Mouse (Mus musculus): ENCODE measurements at regions not wholly inside any gene's neighbourhood (a gene's known extent, or its start where the extent isn't known, plus 50 kb on each side); places are given as distances from the start of the nearest gene placed in this dataset.

DNA sequence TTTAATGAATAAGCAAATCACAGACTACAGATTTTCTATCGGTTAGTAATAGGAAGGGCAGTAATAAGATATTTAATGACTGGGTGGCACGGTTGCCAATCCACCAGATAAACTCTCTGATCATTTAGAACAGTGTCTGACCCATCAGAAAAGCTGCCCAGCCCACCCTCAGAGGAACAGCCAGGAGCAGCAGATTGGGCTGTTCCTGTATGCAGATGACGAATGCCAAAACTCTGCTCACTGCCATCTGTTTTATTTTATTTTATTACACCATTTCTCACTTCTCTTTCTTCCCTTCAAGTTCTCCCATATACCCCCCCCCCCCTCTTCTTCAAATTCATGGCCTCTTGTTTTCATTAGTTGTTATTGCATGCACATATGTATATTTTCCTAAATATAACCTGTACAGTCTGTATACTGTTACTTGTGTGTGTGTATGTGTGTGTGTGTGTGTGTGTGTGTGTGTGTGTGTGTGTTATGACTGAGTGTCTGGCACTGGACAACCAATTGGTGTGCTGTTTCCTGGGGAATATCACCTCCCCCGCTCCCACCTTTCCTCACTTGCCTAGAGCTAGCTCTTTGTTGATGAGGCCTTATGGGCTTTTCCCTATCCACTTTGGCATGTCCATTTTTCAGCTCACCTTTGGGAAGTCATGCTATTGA is 260.9 kb downstream of the Olfm4 start:
- DNase-seq (ENCODE audit: low spot score in 2 of 2), result no peak

DNA sequence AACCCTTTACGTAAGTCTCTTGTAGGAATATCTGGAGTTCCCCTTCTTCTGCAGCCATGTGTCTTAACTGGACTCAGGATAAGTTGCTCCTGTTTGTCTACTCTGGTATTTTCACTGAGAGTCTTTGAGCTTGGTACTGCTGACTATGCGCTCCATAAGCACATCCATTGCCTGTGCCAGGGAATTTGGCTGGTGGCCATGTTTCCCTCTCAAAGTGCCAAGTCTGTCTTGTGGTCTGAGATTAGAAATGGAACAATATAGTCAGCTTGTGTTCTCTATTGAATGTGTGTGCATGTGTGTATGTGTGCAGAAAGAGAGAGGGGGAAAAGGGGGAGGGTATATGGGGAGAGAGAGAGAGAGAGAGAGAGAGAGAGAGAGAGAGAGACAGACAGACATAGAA is 263.7 kb downstream of the Olfm4 start:
- DNase-seq (ENCODE audit: low spot score in 2 of 2), result peak in 1 of 2 experiments; percentile 19

DNA sequence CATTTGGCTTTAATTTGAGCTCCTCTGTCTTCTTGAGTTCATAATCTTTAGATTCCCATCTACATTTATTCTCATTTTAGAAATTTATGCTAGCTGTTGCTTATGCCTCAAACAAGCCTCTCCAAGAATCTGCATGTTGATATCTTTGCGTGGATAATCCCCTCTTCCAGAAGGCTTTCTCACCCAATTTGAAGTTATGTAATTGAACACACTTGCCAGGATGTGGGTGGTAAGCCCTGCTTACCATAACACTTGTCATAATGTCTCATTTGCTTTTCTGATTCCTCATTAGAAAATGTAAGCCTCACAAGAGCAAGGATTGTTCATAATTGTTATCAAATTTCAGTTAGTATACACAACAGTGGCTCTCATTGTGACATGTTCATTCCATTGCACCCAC is 266.0 kb downstream of the Olfm4 start:
- no peak for DNase-seq (ENCODE audit: low spot score in 2 of 2)

DNA sequence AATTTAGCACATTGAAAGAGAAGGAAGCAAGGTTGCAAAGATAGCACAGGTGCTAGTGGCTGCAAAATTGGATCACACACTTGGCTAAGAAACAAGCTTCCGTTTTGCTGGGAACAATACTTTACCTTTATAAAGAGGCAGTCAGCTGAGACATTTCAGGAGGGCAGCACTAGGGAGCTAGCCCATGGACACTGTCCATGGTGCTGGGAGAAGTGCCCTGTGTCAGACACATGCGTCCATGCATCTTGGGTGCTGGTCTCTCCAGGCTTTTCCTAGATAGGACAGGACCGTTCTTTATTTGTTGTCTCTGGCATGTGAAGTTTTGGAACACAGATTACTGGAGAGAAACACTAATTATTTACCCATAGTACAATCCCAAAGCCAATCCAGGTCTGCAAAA is 273.2 kb downstream of the Olfm4 start:
- DNase-seq (ENCODE audit: low spot score in 2 of 2), result no peak

DNA sequence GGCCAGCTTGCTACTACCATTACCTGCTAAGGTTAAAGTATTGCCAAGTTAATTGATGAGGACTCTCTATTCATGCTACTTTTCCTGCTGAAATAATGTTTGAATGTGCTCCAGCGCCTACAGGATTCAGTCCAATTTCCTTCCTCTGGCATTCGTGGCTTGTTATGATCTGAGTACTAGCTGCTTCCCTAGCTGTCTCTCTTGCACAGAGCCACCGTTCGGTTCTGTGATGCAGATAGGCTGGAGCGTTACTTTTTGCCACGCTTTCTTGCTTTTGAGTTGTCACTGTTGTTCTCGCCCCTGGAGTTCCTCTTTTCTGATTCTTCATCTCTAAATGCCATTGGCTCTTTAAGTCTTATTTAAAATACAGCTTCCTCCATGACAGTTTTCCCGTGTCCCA is 279.3 kb downstream of the Olfm4 start:
- no peak for DNase-seq (ENCODE audit: low spot score in 2 of 2)

DNA sequence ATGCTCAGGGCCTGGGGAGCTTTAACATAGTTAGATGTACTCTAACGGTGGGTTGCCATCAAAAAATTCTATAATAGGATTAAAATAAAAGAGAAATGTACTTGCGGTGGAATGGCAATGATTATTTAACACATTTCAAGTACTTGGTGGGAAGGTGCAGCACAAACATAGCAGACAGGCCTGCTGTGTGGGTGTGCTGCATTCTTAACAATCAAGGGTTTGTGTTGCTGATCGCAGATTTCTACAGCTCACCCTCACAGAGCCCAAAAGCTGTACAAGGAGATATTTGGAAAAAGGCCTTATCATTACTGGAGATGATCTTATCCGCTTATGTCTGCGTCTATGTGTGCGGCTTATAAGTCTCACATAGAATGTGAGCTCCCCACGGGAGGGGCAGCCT is 281.2 kb downstream of the Olfm4 start:
- DNase-seq (ENCODE audit: low spot score in 2 of 2), result no peak

DNA sequence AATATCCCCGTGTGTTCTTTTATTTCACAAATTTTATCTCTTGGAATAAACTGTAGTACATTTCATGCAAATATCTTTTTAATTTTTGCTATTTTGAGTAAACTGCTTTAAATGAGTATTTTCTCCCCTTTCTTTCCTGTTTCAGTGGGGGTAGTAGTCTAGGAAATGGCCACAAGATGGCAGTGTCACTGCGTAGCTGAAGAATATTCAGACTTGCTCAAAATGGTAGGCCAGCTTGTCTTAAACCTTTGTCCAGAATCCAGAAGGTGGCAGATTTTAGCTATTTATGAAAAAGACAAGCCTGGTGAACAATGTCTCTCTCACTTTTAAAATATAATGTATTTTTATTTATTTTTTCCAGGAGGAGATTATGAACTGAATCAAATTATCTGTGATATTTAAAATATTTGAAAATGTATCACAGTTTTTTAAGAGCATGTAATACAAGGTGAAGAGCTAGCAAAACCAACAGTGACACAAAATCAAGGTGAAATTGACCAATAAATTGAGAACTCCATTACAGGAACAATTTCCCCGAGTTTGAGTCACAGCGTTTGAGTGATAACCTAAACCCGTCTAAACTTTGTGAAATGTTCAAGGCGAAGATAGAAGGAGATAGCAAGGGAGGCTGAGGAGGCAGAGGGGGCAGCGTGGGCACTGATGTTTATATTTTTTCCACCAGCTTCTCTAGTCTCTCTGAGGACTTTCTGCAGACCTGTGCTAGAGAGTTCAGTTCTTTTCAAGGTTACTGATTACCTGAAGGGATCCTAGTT is 285.5 kb downstream of the Olfm4 start:
- peak in 1 of 2 experiments; percentile 50 for DNase-seq (ENCODE audit: low spot score in 2 of 2)

DNA sequence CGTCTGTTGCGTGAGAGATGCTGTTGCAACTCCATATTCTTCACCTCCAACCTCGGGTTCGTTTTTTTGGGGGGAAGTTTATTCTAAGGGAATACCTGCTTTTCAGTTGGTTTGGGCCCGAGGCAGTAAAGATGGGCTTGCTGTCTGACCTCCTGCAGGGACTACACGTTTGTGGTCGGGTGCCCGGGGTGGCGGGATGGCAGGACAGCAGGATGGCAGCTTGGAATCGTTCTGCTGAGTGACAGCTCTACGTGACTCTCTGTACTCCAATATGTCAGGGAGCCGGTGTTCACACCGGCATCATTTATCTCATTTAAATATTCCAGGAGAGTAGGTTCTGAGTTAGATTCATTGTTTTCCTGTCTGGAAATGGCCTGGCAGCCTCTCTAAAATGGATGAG is 286.2 kb downstream of the Olfm4 start:
- no peak for DNase-seq (ENCODE audit: low spot score in 2 of 2)

DNA sequence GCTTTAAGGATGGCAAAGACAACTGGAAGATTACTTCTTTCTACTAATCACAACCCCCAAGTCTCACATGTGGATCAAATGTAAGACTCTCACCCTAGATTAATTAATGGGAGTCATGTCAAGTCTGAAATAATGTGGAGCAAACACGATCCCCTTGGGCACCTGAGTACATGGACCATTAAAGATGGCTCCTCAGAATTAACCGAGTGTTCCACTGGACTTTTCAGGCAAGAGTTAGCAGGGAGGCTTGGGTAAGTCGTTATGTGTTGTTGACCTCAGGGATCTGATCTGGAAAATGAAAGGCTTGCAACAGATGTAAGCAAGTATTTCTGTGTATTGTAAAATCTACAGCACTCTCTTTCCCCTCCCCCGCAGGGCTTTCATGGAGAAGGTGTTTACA is 296.3 kb downstream of the Olfm4 start:
- no peak for DNase-seq (ENCODE audit: low spot score in 2 of 2)

DNA sequence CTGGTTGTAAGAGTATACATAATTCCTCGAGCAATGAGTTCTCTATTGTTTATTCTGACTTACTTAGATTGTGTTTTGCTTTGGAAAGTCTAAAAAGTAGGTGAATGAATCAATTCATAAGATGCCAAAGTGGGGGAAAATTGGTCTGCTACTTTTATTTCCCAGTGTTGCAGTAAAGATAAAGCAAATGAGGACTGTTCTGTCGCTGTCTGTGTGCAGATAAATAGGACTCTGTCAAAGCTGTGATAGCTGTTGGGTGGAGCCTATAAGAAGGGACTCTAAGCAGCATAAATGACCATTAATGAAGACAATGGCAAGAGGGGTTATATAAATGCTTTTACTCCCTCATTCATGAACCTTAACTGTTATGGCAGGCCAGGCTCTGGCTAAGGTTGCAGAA is 299.8 kb downstream of the Olfm4 start:
- no peak for DNase-seq (ENCODE audit: low spot score in 2 of 2)

DNA sequence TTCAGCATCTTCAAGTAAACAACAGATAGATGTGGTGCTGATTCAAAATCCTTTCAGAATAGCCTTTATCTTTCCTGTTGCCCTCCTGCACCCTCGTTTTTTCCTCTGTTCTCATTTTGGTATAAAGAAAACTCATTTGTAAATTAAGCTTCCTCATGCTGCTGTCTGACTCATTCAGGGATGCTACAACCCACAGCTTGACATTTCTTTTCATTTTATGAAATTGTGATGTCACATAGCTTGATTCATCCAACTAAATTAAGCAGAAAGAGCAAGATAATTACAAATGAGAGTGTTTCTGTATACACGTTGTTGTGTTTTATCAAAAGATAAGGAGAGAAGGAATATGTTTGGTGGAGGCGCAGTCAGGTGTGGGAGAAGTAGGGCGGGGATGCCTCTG is 307.5 kb downstream of the Olfm4 start:
- DNase-seq (ENCODE audit: low spot score in 2 of 2), result no peak

DNA sequence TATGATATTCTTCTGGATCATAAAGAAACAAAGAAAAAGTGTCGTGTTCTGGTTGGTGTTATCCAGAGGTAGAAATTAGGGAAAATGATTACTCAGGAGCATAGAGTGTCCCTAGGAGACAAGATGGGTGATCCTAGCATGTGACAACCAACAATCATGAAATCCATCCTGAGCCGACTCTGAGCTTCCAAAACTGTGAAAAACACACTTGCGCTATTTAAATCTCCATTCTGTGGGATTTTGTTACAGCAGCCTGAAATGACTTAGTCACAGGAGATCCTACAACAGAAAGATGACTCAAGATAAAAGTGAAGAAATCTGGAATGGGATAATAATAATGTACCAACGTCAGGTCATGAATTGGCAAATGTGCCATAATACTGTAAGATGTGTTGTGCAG is 309.5 kb downstream of the Olfm4 start:
- DNase-seq (ENCODE audit: low spot score in 2 of 2), result no peak

DNA sequence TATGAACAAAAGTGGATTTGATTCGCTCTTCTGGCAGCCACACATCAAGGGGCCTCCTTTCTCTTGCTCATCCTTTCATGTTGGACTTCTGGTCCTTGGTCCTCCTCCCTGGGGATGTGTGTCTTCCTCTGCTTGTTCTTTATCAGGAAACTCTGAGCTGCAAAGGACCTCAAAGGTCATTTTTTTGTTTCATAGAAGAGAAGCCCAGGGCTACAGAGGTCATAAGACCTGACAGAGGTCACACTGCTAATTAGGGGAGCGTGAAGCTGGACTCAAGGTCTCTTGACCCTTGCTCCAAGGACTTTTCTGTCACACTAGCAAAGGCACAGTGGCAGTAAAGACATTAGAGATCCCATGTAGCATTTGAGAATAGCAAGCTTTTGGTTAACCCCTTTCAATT is 345.8 kb downstream of the Olfm4 start:
- DNase-seq (ENCODE audit: low spot score in 2 of 2), result no peak

DNA sequence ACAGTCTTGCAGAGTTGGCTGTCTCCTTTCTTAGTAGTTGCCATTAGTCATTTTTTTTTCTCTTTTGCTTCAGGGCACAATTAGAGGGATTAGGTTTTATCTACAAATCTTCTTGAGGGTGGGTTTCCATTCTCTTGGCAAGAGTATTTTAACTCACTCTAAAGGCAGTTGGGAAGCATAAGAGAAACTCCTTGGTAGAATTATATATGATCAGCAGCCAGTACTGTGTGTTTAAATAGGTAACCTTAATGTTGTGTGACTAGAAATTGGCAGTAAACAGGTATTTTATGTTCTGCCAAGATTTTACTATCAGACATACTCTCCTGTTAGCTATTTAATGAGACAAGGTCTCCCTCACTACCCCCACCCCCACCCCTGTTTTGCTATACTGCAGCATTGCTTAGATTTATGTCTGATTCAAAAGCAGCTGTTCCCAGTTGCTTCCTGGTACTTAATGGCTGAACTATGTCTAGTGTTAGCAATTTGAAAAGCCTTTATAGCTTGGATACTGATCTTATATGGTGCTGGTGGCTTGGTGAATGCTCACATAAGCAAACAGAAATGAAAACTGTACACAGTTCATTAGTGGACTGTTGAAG is 378.2 kb downstream of the Olfm4 start:
- DNase-seq (ENCODE audit: low spot score in 2 of 2), result no peak

DNA sequence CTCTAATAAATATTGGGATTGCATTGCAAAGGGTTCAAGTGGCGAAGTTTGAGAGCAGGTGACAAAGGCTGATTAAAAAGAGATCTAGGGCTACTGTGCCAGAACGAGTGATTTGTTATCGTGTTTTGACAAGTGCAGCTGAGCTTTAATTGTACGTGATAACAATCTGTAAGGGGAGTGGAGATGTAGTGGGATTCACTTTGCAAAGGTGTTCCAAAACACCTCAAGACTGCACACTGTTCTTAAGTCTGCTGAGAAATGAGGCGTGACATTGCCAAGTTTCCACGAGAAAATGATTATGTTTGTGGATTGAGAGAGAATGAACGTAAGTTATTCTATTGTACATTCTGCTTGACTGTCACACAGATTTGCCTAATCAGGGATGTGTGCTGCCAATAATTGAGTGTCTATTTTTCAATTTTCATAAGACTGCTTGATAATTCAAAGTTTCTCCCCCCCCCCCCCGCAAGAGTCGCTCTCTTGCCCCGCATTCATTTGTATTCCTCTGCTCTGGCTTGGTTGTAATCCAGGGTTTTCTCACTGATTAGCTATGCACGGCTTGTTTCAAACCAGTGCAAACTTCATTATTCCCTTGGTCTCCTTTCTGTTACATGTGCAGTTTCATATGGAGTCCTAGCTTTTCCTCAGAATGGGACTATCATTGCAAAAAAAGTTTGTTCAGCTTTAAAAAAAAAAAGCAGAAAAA is 385.7 kb downstream of the Olfm4 start:
- DNase-seq (ENCODE audit: low spot score in 2 of 2), result no peak

DNA sequence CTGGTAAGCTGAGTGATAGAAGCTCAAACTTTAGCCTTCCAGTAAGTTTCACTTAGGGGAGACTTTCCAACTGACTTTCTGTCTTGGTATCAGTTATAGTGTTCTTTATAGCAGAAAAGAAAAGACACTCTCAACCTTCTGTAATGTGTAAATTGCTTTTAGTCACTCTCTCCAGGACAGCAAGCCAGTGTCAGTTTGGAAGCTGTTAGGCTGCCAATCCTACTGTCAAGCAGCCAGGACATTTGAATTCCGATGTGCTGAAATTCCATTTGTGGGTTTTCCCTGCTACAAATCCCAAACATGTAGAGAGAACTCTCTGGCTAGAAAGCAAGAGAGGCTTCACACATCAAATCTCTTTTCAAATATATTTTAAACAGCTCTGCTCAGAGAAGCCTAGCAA is 390.4 kb downstream of the Olfm4 start:
- DNase-seq (ENCODE audit: low spot score in 2 of 2), result peak in 1 of 2 experiments; percentile 15

DNA sequence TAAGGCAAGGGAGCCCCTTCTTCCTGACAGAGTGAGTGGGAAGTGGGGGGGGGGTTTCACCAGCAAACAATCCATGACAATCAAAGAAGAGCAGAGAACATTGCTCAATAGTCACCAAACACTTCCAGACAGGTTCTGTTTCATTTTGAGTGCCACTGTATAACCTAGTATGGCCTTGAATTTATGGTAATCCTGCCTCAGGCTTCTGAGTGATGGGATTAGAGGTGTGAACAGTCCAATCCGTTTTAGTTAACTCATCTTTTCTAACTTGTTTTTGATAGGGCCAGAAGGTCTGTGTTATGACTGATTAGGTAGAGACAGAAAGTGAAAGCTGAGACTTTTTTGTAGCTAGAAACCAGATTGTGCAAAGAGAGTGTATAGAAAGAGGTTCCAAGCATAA is 393.2 kb downstream of the Olfm4 start:
- no peak for DNase-seq (ENCODE audit: low spot score in 2 of 2)

DNA sequence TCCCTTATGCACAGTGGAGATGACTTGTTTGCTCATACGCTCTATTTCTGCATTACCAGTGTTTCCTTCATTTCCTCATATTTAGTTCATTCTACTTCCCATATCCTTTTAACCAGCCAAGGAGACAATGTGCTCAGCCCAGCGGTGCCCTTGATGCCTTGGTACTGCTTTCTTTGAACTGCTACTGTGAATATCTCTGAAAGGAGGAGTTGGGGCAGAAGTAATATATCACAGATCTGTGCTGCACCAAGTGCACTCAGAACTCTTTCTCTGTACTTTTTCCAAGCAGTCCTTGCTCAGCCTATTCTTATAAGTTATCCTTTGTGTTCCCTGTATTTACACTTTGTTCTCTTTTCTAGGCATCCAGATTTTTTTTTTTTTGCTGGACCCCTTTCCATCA is 407.5 kb downstream of the Olfm4 start:
- DNase-seq (ENCODE audit: low spot score in 2 of 2), result no peak

DNA sequence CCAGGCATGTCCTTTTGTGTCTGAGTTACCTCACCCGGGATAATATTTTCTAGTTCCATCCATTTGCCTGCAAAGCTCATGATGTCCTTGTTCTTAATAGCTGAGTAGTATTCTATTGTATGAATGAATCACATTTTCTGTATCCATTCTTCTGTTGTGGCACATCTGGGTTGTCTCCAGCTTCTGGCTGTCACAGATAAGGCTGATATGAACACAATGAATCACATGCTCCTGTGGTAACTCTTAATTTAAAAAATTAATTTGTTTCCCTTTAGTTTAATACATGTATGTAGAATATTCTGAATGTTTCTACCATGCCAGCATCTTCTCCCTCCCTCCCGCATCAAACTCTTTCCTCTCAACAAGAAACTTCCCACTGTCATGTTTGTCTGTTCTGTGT is 424.4 kb downstream of the Olfm4 start:
- no peak for DNase-seq (ENCODE audit: low spot score in 2 of 2)

DNA sequence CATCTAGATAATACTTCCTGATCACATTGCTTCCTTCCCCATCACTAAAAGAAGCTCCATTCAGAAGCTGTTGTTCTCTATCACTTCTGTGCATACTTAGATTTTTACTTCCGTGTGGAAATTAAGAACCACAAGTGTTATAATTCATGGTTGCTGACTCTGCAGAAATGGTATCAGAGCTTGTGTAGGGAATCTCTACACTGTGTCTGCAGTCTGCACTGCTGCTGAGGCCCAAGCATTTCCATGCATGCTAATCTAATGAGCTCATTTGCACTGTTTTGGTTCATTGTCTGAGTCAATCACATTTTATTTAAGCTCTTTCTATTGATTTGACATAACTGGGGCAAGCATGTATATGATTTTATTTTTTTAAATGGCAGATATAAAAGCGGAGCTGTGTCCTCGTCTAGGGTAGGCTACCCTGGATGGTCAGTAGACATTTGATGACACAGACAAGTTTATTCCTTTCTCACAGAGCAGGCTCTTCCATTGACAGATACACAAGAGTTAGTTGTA is 435.0 kb downstream of the Olfm4 start:
- no peak for DNase-seq (ENCODE audit: low spot score in 2 of 2)

DNA sequence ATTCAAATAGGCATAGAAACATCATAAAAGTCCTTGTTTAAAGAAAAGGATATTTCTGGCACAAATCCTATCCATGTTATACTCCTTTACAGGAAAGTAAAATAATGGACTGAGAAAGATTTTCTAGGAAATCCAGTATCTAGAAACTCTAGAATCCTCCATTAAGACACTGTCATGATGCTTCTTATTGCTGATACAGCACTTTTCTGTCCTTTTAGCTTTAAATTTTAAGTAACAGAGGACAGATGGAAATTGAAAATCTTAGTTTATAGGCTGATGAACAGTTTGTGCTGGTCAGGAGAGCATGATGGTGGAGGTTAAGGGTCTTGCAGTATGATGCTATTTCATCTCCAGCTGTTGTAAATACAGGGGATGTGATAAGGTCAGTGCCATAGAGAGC is 459.9 kb downstream of the Olfm4 start:
- DNase-seq (ENCODE audit: low spot score in 2 of 2), result no peak

DNA sequence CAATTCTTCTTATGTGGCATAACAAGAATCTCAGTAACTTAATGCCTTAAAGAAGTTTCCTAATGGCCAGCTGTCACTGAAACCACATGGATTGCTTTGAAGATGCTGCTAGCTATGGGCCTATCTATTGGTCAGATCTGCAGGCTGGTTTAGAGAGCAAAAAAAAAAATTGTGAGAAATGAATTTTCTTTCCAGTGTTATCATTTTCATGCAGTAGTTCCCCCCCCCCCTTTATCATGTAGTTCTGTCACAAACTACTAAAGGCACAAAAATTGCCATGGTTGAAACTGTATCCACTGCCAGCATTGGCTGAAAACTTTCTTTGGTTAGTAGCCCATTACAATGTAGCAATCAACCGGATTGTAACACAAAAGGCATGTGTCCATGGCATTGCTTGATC is 487.6 kb downstream of the Olfm4 start:
- no peak for DNase-seq (ENCODE audit: low spot score in 2 of 2)
